Mouse (Mus musculus) limb, embryonic 15.5 days (tissue): ENCODE results near the gene Meioc. TPM values are rescaled to one million over a fixed set of nuclear protein-coding genes. Genes with fewer than 3 reads are reported as not detected.

Experiments used
- ATAC-seq: fragments of 200-750 bp; cut with Nextera tagmentation; 2 replicates; pipeline ENCODE4 v1.8.0; 2017; ENCODE audit warnings: low read depth, moderate TSS enrichment; ENCODE audit not compliant: insufficient number of reproducible peaks, low FRiP score, low TSS enrichment
- H3K27ac ChIP-seq: fragments of 300-500 bp; sonication (generic); 2 replicates; pipeline ENCODE4 v1.5.1; 2015; ENCODE audit warnings: moderate library complexity, mild to moderate bottlenecking, inconsistent platforms
- H3K27me3 ChIP-seq: fragments of 300-500 bp; sonication (generic); 2 replicates; pipeline ENCODE4 v1.6.1; 2015; ENCODE audit warnings: inconsistent platforms
- H3K36me3 ChIP-seq: fragments of 300-500 bp; sonication (generic); 2 replicates; pipeline ENCODE4 v1.6.1; 2015; ENCODE audit warnings: inconsistent platforms
- H3K4me1 ChIP-seq: fragments of 300-500 bp; sonication (generic); 2 replicates; pipeline ENCODE4 v1.6.1; 2015; ENCODE audit warnings: inconsistent platforms
- H3K4me2 ChIP-seq: fragments of 300-500 bp; sonication (generic); 2 replicates; pipeline ENCODE4 v1.6.1; 2015; ENCODE audit warnings: mild to moderate bottlenecking, inconsistent platforms
- H3K4me3 ChIP-seq: fragments of 300-500 bp; sonication (generic); 2 replicates; pipeline ENCODE4 v1.5.1; 2015; ENCODE audit warnings: mild to moderate bottlenecking, inconsistent platforms
- H3K9ac ChIP-seq: fragments of 300-500 bp; sonication (generic); 2 replicates; pipeline ENCODE4 v1.6.1; 2015; ENCODE audit warnings: inconsistent platforms
- H3K9me3 ChIP-seq: fragments of 300-500 bp; sonication (generic); 2 replicates; pipeline ENCODE4 v1.6.1; 2016; ENCODE audit warnings: inconsistent platforms
- WGBS: fragments of 180-500 bp; shearing (Covaris S2); methylation state at CpG from one replicate; pipeline ENCODE4 v1.1.7; 2015; 5-methylcytosine and 5-hydroxymethylcytosine counted together
- polyA plus RNA-seq: library from polyadenylated mRNA; unstranded; fragments of >200 nt; fragmentation: Nextera tagmentation; extraction: Ambion mirVana; gene quantifications from 2 replicates; pipeline ENCODE4 v1.2.1, GENCODE M21; 2015

Meioc gene
- polyA plus RNA-seq, 1 experiment from 2014 or later, result 0.90 TPM

DNA sequence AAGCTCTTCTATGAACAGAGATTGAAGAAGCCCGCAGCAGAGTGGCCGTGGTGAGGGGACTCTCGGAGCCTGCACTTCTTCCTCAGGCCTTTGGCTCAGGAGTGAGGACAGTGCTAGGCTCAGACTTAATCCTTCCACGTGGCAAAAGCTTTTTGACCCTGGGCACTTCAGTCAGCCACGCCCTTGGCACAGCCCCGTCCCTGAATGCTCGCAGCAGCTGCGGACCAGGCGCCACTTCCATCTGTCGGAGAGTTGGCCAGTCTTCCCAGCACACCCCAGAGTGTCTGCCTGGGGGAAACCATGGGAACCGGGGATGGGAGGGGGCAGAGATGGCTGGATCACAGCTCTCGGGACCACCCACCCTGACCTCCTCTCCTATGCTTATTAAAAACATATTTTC is 26.6 kb upstream of the Meioc start:
- H3K9me3 ChIP-seq, result no peaks in the 10 kb centered on the region
- no peak overlapping the region for H3K4me3 ChIP-seq
- peak overlapping the region; percentile 72 for H3K27ac ChIP-seq
- peaks cover 44% of the 10 kb centered on the region for H3K4me1 ChIP-seq
- no peak overlapping the region for H3K9ac ChIP-seq
- no peaks in the 10 kb centered on the region for H3K36me3 ChIP-seq
- H3K27me3 ChIP-seq, result no peaks in the 10 kb centered on the region
- H3K4me2 ChIP-seq, result no peak overlapping the region
- WGBS, result 29% methylated on average over 12 of the region's 12 CpGs
- ATAC-seq, result peak; percentile 66; the same call in 1 of the 2 replicates

DNA sequence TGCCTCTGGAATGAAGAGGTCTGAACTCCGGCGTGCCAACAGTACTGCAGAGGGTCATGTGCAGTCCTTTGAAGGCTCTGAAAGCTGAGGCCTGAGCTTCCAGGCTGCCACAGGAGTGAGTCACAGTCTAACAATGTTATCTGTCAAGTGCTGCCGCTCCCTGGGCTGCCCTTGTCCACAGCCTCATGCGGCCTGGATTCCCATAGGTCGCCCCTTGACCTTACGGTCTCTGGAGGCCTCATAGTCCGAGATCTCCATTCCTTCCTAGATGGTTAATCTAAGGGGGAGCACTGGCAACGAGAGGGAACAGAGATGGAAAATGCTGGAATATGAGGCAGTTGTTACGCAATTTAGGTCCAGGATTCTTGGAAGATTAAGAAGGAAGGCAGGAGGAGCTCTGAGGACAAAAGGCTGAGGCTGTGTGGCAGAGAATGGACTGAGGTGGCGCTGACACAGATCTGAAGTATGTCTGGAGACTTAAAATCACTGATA is 19.6 kb upstream of the Meioc start:
- Histone ChIP-seq H3K4me2 (no peak overlapping the region), H3K4me1 (peaks cover 18% of the 10 kb centered on the region), H3K27ac (no peak overlapping the region), H3K4me3 (no peak overlapping the region), H3K9ac (no peak overlapping the region), H3K27me3 (no peaks in the 10 kb centered on the region), H3K9me3 (no peaks in the 10 kb centered on the region), H3K36me3 (no peaks in the 10 kb centered on the region)
- ATAC-seq, result 0 out of 2 replicates have a peak, but pooled peaks have one; percentile 26
- WGBS, result 54% methylated on average over 10 of the region's 10 CpGs

DNA sequence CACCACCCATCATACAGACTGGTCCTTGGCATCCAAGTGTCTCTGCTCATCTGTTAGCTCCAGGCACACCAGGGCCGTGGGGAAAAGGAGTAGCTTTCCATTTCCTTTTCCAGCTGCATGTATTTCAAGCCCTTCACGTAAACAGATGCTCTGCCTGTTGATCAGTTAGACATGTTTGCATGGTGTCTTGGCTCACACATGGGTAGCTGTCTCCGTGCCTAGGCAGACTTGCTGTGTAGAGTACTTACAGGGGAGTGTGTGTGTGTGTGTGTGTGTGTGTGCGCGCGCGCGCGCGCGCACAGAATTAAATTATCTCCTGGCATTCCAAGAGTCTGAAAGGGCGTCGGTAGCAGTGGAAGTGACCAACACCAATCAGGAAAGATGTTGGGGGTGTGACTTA is 17.3 kb upstream of the Meioc start:
- no peaks in the 10 kb centered on the region for H3K36me3 ChIP-seq
- H3K4me3 ChIP-seq, result no peak overlapping the region
- peaks cover 12% of the 10 kb centered on the region; the same call in 1 of the 2 replicates for H3K4me1 ChIP-seq
- no peaks in the 10 kb centered on the region for H3K27me3 ChIP-seq
- ATAC-seq, result no peak
- H3K27ac ChIP-seq, result no peak overlapping the region
- WGBS, result 82% methylated on average over 13 of the region's 13 CpGs
- no peak overlapping the region for H3K9ac ChIP-seq
- no peaks in the 10 kb centered on the region for H3K9me3 ChIP-seq
- no peak overlapping the region for H3K4me2 ChIP-seq

DNA sequence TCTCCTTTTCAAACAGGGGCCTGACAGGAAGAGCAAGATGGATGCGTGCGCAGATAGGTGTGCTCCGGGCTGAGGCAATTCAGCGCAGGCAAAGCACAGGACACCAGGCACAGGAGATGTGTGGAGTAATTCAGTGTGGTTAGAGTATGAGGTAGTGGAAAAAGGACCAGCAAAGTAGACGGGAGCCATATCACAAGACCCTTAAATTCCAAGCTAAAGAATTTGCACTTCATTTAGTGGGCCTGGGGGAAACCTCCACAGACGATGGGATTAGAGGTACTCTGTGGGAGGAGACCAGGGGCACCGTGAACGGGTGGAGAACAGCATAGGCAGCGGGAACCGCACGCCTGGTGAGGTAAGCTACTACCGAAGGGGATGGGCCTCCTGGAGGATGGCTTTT is 15.6 kb upstream of the Meioc start:
- H3K27me3 ChIP-seq, result no peaks in the 10 kb centered on the region
- no peak overlapping the region for H3K4me3 ChIP-seq
- H3K9ac ChIP-seq, result no peak overlapping the region
- peak overlapping the region; percentile 19 for H3K27ac ChIP-seq
- 42% methylated on average over 12 of the region's 12 CpGs for WGBS
- peaks cover 15% of the 10 kb centered on the region for H3K4me1 ChIP-seq
- no peaks in the 10 kb centered on the region for H3K9me3 ChIP-seq
- ATAC-seq, result peak; percentile 67; the same call in 1 of the 2 replicates
- H3K36me3 ChIP-seq, result no peaks in the 10 kb centered on the region
- no peak overlapping the region for H3K4me2 ChIP-seq

DNA sequence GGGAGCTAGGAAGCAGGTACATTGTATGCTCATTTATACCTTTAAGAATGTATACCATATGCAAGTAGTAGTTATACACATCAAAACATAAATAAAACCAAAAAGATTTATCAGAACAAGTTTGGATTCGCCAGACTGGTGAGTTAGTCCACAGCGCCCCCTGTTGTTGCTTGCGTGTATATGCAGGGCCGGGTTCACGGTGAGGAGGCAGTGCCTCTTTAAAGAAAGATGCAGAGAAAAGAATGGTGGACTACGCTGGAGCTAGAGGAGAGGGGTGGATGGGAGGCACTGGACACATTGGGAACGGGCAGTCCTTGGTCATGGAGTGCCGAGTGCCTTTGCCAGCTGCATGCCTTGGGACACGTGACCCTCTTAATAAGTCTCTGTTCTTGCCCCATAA is 12.1 kb upstream of the Meioc start:
- Histone ChIP-seq H3K9ac (no peak overlapping the region), H3K27ac (no peak overlapping the region), H3K4me1 (peaks cover 12% of the 10 kb centered on the region), H3K27me3 (no peaks in the 10 kb centered on the region), H3K36me3 (no peaks in the 10 kb centered on the region), H3K9me3 (no peaks in the 10 kb centered on the region), H3K4me2 (no peak overlapping the region), H3K4me3 (no peak overlapping the region)
- WGBS, result 1% methylated on average over 9 of the region's 9 CpGs
- ATAC-seq, result no peak

DNA sequence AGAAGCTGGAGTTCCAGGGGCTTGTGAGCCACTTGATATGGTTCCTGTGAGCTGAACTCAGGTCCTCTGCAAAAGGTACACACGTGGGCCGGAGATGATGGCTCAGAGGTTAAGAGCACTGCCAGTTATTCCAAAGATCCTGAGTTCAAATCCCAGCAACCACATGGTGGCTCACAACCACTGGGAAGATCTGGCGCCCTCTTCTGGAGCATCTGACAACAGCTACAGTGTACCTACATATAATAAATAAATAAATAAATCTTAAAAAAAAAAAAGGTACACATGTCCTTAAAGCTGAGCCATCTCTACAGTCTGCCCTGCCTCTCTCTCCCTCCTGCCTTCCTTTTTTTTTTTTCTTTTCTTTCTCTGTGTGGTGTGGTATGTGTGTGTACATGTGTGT is 10.7 kb upstream of the Meioc start:
- H3K4me1 ChIP-seq, result peaks cover 11% of the 10 kb centered on the region
- no peaks in the 10 kb centered on the region for H3K36me3 ChIP-seq
- no peak overlapping the region for H3K9ac ChIP-seq
- H3K27me3 ChIP-seq, result no peaks in the 10 kb centered on the region
- no peak overlapping the region for H3K27ac ChIP-seq
- no peaks in the 10 kb centered on the region for H3K9me3 ChIP-seq
- no peak overlapping the region for H3K4me2 ChIP-seq
- WGBS, result 70% methylated on average over 3 of the region's 3 CpGs
- ATAC-seq, result no peak
- H3K4me3 ChIP-seq, result no peak overlapping the region

DNA sequence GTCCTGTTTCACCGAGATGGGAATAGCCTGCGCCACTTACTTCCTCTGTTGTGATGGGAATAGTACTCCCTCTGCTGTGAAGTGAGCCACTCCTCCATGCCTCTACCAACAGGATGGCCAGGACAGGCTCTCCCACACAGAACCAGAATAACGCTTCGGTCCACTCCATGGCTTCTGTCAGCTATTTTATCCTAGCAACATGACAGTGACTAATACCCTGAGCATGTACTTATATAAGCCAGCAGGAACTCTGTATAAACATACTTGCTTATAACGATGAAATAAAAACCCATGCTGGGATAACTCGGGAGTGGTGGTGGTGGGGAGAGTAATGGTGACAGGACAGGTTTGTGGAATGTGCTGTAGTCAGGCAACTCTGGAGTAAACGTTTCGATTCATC is 7.6 kb upstream of the Meioc start:
- H3K4me1 ChIP-seq, result peaks cover 4% of the 10 kb centered on the region
- no peaks in the 10 kb centered on the region for H3K27me3 ChIP-seq
- no peaks in the 10 kb centered on the region for H3K36me3 ChIP-seq
- H3K4me3 ChIP-seq, result no peak overlapping the region
- no peak overlapping the region for H3K4me2 ChIP-seq
- 60% methylated on average over 8 of the region's 8 CpGs for WGBS
- no peak for ATAC-seq
- no peak overlapping the region for H3K9ac ChIP-seq
- no peak overlapping the region for H3K27ac ChIP-seq
- H3K9me3 ChIP-seq, result no peaks in the 10 kb centered on the region

DNA sequence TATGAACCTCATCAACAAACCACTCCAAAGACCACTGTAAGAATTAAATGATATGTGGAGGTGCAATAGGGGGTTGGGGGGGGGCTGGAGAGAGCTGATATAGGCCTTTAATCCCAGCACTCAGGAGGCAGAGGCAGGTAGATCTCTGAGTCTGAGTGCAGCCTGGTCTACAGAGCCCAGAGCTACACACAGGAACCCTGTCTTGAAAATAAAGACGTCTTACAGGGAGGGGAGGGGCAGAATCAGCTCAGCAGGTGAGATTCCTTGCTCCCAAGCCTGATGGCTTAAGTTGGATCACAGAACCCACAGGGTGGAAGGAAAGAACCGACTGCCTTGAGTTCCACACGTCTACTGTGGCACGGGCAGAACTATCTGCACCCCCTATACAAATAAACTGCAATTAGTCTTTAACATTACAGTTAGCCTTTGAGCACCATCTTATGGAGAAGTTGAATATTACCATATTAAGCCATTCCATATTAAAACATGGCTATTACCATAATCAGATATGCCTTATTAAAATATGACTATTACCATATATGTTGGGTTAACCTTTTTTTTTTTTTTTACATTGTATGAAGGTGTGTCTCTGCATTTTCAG is 7.1 kb upstream of the Meioc start:
- Histone ChIP-seq H3K4me3 (no peak overlapping the region), H3K27me3 (no peaks in the 10 kb centered on the region), H3K9me3 (no peaks in the 10 kb centered on the region), H3K9ac (no peak overlapping the region), H3K4me1 (peaks cover 4% of the 10 kb centered on the region), H3K4me2 (no peak overlapping the region), H3K27ac (no peak overlapping the region), H3K36me3 (no peaks in the 10 kb centered on the region)
- ATAC-seq, result no peak
- 5% methylated on average over 4 of the region's 4 CpGs for WGBS

DNA sequence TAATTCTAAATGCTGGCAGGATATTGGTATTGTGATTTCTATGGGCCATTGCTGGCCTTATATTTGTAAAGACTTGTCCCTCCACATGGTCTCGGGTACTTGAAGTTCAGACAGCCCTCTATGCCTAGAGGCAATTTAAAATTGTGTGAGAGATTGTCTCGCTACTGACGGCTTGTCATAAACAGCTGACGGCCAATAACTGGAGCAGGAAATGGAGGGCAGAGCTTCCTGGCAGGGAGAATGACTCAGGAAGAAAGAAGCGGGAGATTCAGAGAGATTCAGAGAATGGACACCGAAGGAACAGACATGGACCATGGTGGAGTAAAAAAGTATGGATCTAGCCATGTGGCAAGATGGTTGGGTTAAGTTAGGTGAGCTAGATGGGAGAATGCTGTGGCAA is 6.6 kb upstream of the Meioc start:
- ATAC-seq, result no peak
- WGBS, result 36% methylated on average over 6 of the region's 6 CpGs
- Histone ChIP-seq H3K36me3 (no peaks in the 10 kb centered on the region), H3K4me1 (peaks cover 2% of the 10 kb centered on the region; the same call in 1 of the 2 replicates), H3K4me3 (no peak overlapping the region), H3K4me2 (no peak overlapping the region), H3K9ac (no peak overlapping the region), H3K9me3 (no peaks in the 10 kb centered on the region), H3K27ac (no peak overlapping the region), H3K27me3 (no peaks in the 10 kb centered on the region)

DNA sequence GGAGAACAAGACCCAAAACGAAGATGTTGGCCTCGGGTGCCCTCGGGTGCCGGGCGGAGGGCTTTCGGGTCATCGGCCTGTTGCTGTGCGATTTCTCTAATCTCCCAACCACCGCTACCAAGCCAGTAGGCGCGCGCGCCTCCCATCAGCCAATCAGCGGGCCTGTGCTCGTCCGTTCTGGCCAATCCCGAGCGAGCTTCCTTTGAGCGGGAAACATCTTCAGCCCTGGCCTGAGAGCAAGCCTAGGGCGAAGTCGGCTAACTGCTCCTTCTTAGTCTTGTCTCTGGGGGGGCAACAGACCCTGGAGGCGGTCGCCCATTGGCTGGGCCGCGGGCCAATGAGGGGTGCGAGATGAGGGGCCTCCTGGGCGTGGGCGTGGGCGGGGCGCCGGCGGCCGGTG is 1.6 kb downstream of the Meioc start:
- H3K9ac ChIP-seq, result no peak overlapping the region
- H3K4me3 ChIP-seq, result peak overlapping the region; percentile 25
- H3K36me3 ChIP-seq, result no peaks in the 10 kb centered on the region
- ATAC-seq, result 0 out of 2 replicates have a peak, but pooled peaks have one; percentile 7
- peaks cover 22% of the 10 kb centered on the region for H3K27me3 ChIP-seq
- peaks cover 8% of the 10 kb centered on the region; the same call in 1 of the 2 replicates for H3K4me1 ChIP-seq
- 48% methylated on average over 33 of the region's 33 CpGs for WGBS
- H3K27ac ChIP-seq, result no peak overlapping the region
- 0 out of 2 replicates have a peak overlapping the region, but pooled peaks have one; percentile 29 for H3K4me2 ChIP-seq
- no peaks in the 10 kb centered on the region; the same call in 1 of the 2 replicates for H3K9me3 ChIP-seq

DNA sequence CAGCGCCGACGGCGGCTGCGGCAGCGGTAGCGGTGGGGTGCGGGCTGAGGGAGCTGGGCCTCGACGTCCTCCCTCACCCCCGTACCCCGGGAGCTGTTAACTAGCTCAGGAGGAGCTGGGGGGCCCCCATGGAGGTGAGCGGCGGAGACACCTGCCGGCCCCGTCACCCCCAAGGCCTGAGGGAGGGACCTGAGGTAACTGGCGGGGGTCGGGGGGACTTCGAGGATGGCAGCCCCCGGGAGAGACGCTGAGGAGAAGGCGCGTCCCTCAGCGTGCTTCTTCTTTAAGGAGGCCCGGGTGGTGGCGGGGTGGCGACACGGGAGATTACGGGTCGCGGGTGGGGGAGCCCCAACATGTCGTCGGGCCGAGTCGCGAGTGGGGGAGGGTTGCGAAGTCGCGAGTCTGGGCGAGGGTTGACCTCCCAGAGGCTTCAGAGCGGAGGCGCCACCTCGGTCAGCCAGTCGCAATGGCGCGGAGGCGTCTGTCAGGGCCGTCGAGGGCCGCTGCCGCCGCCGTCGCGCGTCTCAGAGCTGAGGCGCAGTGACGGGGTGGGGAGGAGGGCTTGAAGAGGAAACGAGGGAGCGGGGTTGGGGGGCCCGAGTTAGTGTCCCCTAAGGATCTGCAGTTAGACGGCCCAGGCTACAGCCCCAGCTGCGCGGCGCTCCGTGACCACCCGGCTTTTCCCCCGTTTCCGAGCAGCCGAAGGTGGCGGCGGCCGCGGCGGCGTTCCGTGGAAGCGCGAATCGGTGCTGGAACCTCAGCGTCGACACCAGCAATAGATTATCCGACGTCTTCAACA is 2.3 kb downstream of the Meioc start:
- Histone ChIP-seq H3K36me3 (no peaks in the 10 kb centered on the region), H3K4me3 (peak overlapping the region; percentile 25), H3K9ac (no peak overlapping the region), H3K4me1 (peaks cover 8% of the 10 kb centered on the region; the same call in 1 of the 2 replicates), H3K27ac (no peak overlapping the region), H3K27me3 (peaks cover 22% of the 10 kb centered on the region), H3K4me2 (0 out of 2 replicates have a peak overlapping the region, but pooled peaks have one; percentile 29), H3K9me3 (no peaks in the 10 kb centered on the region; the same call in 1 of the 2 replicates)
- ATAC-seq, result no peak
- WGBS, result 49% methylated on average over 80 of the region's 84 CpGs

DNA sequence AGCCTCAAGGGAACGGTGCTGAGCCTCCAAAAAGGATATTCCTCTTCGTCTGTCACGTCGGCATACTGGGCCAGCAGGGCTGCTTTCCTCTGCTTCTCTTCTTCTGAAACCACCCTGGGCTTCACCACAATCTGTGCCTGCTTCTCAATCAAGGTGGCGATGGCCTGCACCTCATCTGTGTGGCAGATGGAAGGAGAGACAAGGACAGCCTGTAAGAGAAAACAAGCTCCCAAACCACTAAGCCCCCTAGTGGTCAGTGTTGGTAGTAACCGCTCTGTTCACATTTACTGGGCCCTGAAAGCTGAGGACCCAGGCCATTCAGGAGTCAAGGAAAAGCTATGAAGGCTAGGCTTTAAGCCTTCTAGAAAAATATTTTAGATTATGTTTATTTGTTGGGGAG is 26.6 kb downstream of the Meioc start:
- no peak for ATAC-seq
- no peak overlapping the region for H3K4me2 ChIP-seq
- no peak overlapping the region for H3K27ac ChIP-seq
- WGBS, result 58% methylated on average over 6 of the region's 6 CpGs
- H3K9me3 ChIP-seq, result no peaks in the 10 kb centered on the region
- peaks cover 33% of the 10 kb centered on the region; the same call in 1 of the 2 replicates for H3K36me3 ChIP-seq
- H3K27me3 ChIP-seq, result no peaks in the 10 kb centered on the region
- H3K4me3 ChIP-seq, result no peak overlapping the region
- H3K4me1 ChIP-seq, result peaks cover 3% of the 10 kb centered on the region; the same call in 1 of the 2 replicates
- H3K9ac ChIP-seq, result no peak overlapping the region
